Mouse (Mus musculus) mature B cell (primary cell): ENCODE measurements around the gene Mtmr12.

Experiments
- in situ Hi-C: fragments of 300-500 bp; cut with MboI; formaldehyde crosslinking; loops from 2 replicates; pipeline ENCODE4 v1.14.3; 2019

The Mtmr12 gene

GRCm38 (mm10) chr15:12235983-12236382 lies 31.2 kb downstream of the Mtmr12 start:
- in situ Hi-C loops: no loop called here

- in situ Hi-C loops: no loop called here
These were observed 32.1 kb downstream of the Mtmr12 start for GRCm38 (mm10) chr15:12236961-12237360.

GRCm38 (mm10) chr15:12237539-12237938 lies 32.7 kb downstream of the Mtmr12 start:
- in situ Hi-C loops: no loop called here

GRCm38 (mm10) chr15:12238337-12238736 lies 33.5 kb downstream of the Mtmr12 start:
- in situ Hi-C loops: no loop called here

- in situ Hi-C loops: no loop called here
These were observed 36.0 kb downstream of the Mtmr12 start for GRCm38 (mm10) chr15:12240705-12241328.

- in situ Hi-C loops: no loop called here
These were observed 39.0 kb downstream of the Mtmr12 start for GRCm38 (mm10) chr15:12243792-12244191.

GRCm38 (mm10) chr15:12245580-12246359 lies 40.9 kb downstream of the Mtmr12 start:
- in situ Hi-C loops: no loop called here

- in situ Hi-C loops: no loop called here
These were observed 41.7 kb downstream of the Mtmr12 start for GRCm38 (mm10) chr15:12246360-12247158.

GRCm38 (mm10) chr15:12247159-12247603 lies 42.4 kb downstream of the Mtmr12 start:
- in situ Hi-C loops: no loop called here

- in situ Hi-C loops: no loop called here
These were observed 43.5 kb downstream of the Mtmr12 start for GRCm38 (mm10) chr15:12248279-12248678.

- in situ Hi-C loops: no loop called here
These were observed 45.5 kb downstream of the Mtmr12 start for GRCm38 (mm10) chr15:12250350-12250749.

- in situ Hi-C loops: no loop called here
These were observed 46.8 kb downstream of the Mtmr12 start for GRCm38 (mm10) chr15:12251416-12252140.

GRCm38 (mm10) chr15:12252141-12252489 lies 47.3 kb downstream of the Mtmr12 start:
- in situ Hi-C loops: no loop called here

GRCm38 (mm10) chr15:12257730-12258494 lies 53.1 kb downstream of the Mtmr12 start:
- in situ Hi-C loops: no loop called here

GRCm38 (mm10) chr15:12263056-12263455 lies 58.2 kb downstream of the Mtmr12 start:
- in situ Hi-C loops: no loop called here

- in situ Hi-C loops: no loop called here
These were observed 61.6 kb downstream of the Mtmr12 start for GRCm38 (mm10) chr15:12266460-12266859.

GRCm38 (mm10) chr15:12268021-12268420 lies 63.2 kb downstream of the Mtmr12 start:
- in situ Hi-C loops: no loop called here

GRCm38 (mm10) chr15:12271340-12271739 lies 66.5 kb downstream of the Mtmr12 start:
- in situ Hi-C loops: no loop called here

- in situ Hi-C loops: no loop called here
These were observed 68.7 kb downstream of the Mtmr12 start for GRCm38 (mm10) chr15:12273325-12274052.

- in situ Hi-C loops: no loop called here
These were observed 69.4 kb downstream of the Mtmr12 start for GRCm38 (mm10) chr15:12274053-12274769.
